Mouse (Mus musculus) olfactory bulb, adult 2 months (tissue): ENCODE measurements around the gene Gprin1. TPM values are rescaled to one million over a fixed set of nuclear protein-coding genes. Genes with fewer than 3 reads are reported as not detected.

Experiments
- H3K27ac ChIP-seq: fragments of 200-500 bp; 2 replicates; pipeline ENCODE4 v1.5.1; 2012; ENCODE audit warnings: low read depth, low read length; ENCODE audit not compliant: insufficient read depth
- H3K4me1 ChIP-seq: fragments of 200-500 bp; 2 replicates; pipeline ENCODE4 v1.6.1; 2012; ENCODE audit warnings: low read length; ENCODE audit not compliant: control insufficient read depth, insufficient read depth
- H3K4me3 ChIP-seq: fragments of 200-500 bp; 2 replicates; pipeline ENCODE4 v1.5.1; 2012; ENCODE audit warnings: mild to moderate bottlenecking, low read depth, low read length, moderate library complexity; ENCODE audit not compliant: insufficient read depth
- CTCF ChIP-seq: fragments of 200-500 bp; IDR thresholded peaks from 2 replicates; pipeline ENCODE4 v1.5.1; 2012; ENCODE audit warnings: low read depth, mild to moderate bottlenecking, low read length, moderate library complexity; ENCODE audit not compliant: insufficient read depth
- POLR2A ChIP-seq: fragments of 200-500 bp; IDR thresholded peaks from 2 replicates; pipeline ENCODE4 v1.6.1; 2012; ENCODE audit warnings: mild to moderate bottlenecking, low read depth, low read length, moderate library complexity; ENCODE audit not compliant: insufficient read depth
- WGBS: fragments of 180-500 bp; shearing (Covaris S2); methylation state at CpG from one replicate; pipeline ENCODE4 v1.1.7; 2018; 5-methylcytosine and 5-hydroxymethylcytosine counted together
- polyA plus RNA-seq: library from polyadenylated mRNA; stranded (reverse); fragments of >200 nt; gene quantifications from 2 replicates; pipeline ENCODE4 v1.2.4, GENCODE M21; 2012; ENCODE audit warnings: low replicate concordance; ENCODE audit not compliant: missing spikeins, insufficient read depth, insufficient read length

The Gprin1 gene
- polyA plus RNA-seq, 1 experiment, result not detected

DNA sequence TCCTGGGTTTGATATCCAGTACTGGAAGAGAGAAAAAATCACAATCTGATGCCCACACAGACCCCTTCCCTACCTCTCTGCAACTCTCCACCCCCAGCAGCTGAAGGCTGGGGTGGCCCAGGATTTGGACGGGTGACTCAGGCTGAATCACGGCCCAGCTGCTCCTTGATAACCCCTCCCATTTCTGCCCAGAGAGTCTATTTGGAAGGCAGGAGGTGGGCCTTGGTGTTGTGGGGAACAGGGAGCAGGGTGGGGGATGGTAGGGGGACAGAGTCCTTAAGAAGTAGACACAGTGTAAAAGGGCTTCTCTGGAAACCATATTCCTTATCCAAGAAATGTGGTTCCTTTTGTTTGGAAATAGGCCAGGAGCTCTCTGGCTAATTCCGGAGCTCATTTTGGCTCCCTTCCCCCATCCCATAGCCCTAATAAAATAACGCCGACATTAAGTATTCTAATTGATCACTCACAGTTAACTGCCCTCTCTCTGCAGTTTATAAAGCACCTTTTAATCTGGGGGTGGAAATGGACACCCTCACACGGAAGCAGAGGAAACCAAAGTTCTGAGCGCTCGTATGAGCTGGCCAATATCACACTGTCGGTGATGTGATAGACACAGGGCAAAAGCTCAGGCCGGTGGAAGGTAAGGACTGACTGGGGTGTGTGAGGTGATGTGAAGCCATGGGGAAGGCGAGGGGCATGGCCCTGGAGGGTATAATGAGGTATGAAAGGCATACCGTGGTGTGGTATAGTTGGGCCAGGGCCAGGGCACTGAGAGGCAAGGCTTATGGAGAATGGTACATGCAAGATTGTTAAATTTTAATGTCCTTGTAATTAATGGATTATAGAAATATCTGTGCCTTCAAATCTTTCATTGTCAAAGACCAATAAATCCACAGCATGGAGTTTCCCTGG is 4.8 kb upstream of the Gprin1 start:
- 17% methylated on average over 12 of the region's 12 CpGs for WGBS
- Histone ChIP-seq H3K4me1 (peaks cover 58% of the 10 kb centered on the region), H3K4me3 (peak overlapping the region; percentile 20; the same call in 1 of the 2 replicates), H3K27ac (peak overlapping the region; percentile 100)
- no peak for TF ChIP-seq POLR2A

DNA sequence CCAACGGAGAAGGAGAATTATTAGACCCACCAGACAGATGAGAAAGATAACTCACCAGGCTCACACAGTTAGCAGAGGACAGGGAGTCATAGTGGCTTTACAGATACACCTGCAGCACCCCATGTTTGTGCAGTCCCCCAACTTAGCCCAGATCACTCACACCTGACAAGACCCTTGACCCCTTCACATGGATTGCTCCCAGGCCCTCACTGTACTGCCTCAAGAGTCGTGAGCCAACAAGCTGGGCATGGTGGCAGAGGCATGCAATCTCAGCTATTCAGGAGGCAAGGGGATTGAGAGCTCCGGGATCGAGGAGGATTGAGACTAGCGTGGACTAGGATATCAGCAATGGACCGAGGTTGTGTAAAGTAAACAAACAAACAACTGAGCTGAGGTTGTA is 4.1 kb upstream of the Gprin1 start:
- Histone ChIP-seq H3K27ac (peak overlapping the region; percentile 100), H3K4me1 (peaks cover 52% of the 10 kb centered on the region)

DNA sequence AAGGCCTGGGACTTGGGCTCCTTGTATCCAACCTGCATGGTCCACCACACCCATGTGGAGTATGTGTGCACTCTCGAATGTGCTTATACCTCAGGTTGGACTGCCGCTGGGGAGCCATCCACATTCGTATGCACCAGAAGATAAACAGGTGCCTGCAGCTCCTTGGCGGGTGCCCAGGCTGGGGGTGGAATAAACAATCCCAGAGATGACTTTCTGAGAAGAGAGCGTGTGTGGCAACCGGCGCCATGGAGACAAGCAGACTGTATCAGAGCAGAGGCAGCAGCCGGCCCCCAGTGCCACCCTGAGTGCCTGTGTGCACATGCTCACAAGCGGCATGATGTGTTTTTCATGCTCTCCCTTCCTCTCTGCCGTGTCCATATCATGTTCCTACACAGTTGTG is 3.0 kb upstream of the Gprin1 start:
- TF ChIP-seq POLR2A, result no peak
- TF ChIP-seq CTCF, result no peak
- Histone ChIP-seq H3K4me3 (no peak overlapping the region), H3K27ac (peak overlapping the region; percentile 100), H3K4me1 (peaks cover 57% of the 10 kb centered on the region)
- 23% methylated on average over 10 of the region's 10 CpGs for WGBS

More for the DNA sequence above, 4.1 kb upstream of the Gprin1 start:
- H3K4me3 ChIP-seq, result no peak overlapping the region
- 26% methylated on average over 6 of the region's 6 CpGs for WGBS
- TF ChIP-seq POLR2A (no peak), CTCF (no peak)

DNA sequence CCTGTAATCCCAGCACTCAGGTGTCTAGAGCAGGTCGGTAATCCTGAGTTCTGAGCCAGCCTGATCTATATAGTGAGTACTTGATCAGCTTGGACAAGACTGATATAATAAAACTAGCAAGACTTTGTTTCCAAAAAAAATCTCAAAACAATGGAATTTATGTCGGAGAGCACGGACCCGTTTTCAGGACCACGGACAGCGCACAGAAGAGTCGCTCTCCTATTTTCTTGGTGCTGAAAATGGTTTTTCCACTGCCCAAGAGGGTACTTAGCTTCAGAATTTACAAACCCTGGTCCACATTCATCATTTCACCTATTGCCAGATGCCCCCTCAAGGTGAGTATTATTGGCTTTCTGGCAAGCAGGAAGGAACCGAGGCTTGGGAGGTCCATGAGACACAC is 1.0 kb upstream of the Gprin1 start:
- Histone ChIP-seq H3K27ac (no peak overlapping the region; the same call in 1 of the 2 replicates), H3K4me1 (peaks cover 57% of the 10 kb centered on the region), H3K4me3 (no peak overlapping the region)
- no peak for TF ChIP-seq CTCF
- TF ChIP-seq POLR2A, result no peak
- 51% methylated on average over 8 of the region's 8 CpGs for WGBS

DNA sequence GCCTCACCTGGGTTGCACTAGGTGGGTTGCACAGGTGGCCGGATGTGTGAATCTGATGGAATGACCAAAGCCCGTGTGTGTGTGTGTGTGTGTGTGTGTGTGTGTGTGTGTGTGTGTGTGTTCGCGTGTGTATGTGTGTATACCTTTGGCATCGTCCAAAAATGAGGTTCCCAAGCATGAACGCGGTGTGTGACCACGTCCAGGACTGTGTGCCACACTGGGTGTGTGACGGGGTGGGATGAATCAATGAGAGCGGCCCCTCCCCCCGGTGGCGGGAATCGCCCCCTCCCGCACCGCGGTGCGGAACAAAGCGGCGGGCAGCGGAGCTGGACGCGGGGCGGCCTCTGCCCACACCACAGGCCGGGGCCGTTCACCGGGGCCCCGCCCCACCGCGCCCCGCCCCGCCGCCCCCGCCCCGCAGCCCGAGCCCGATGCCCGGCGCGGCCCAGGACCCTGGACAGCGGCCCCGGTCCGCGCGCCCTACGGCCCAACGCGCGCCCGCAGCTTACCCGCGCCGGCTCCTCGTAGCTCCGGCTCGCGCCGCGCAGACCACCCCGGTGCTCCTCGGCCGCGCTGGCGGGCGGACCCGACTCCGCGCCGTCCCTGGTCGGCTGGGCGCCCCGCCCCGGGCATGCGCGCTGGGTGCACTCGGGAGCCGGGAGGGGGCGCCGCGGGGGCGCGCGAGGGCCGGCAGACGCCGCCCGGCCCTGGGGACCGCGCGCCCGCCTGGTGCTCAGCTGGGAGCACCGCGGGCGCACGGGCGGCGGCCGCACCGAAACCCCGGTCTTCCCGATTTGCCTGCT is 412 bp downstream of the Gprin1 start:
- WGBS, result 2% methylated on average over 100 of the region's 100 CpGs

DNA sequence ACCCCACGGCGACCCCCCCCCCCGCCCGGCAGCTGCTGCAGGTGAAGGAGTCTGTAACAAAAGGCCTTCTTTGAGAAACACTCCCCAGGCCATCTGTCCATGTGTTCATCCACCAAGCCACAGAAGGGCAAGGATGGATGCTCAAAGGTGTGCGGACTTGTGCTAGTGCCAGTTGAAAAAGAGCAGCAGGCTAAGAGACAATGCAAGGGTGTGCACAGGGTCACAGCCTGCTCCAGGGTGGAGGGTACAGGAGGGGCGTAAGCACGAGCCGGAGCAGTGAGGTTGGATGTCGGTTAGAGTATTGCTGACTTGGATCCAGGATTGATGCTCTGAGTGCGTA is 983 bp downstream of the Gprin1 start:
- WGBS, result 19% methylated on average over 10 of the region's 10 CpGs
- TF ChIP-seq CTCF (no peak), POLR2A (no peak)
- Histone ChIP-seq H3K27ac (peak overlapping the region; percentile 80), H3K4me3 (peak overlapping the region; percentile 72), H3K4me1 (peaks cover 56% of the 10 kb centered on the region)

More for the DNA sequence above, 412 bp downstream of the Gprin1 start:
- Histone ChIP-seq H3K27ac (peak overlapping the region; percentile 85), H3K4me3 (peak overlapping the region; percentile 72), H3K4me1 (peaks cover 59% of the 10 kb centered on the region)
- TF ChIP-seq POLR2A (peak; percentile 77), CTCF (no peak; the same call in 1 of the 2 replicates)

DNA sequence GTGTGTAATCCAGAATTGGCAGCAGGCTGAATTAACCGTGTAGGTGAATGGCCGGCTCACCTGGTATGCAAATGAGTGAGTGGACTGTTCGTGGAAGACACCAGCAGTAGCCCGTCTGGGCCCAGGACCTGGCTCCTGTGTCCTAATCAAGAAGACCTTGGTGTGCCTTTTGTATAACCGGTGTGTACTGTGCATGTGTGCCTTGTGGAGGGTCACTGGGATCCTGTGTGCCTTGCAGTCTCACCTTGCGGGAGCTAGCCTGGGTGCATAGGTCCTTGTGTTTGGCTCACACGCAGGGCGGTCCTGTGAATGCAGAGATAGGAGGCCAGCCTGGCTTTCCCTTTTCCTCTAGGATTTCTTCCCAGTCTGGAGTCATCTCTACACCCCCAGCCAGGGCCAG is 1.5 kb downstream of the Gprin1 start:
- 48% methylated on average over 8 of the region's 8 CpGs for WGBS

DNA sequence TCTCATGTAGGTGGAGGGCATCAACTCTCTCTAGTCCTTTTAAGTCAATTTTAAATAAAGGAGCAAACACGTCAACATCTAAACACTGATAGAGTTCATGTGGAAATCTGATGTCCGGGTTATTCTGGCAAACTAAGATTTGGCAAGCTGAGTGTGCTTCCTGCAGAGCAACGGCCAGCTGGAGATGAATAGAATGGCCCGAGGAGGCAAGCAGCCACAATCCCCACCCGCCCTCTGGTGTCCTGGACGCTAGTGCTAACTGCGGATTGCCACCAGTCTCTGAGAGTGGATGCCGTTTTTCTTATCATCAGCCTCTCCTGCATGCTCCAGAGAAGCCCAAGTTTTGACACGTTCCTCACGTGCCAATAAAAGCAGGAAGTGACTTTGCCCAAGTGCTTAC is 2.8 kb downstream of the Gprin1 start:
- H3K4me1 ChIP-seq, result peaks cover 43% of the 10 kb centered on the region
- peak overlapping the region; percentile 72 for H3K27ac ChIP-seq
- H3K4me3 ChIP-seq, result peak overlapping the region; percentile 72
- TF ChIP-seq POLR2A (no peak), CTCF (no peak)
- WGBS, result 8% methylated on average over 10 of the region's 10 CpGs

More for the DNA sequence above, 1.5 kb downstream of the Gprin1 start:
- Histone ChIP-seq H3K4me3 (peak overlapping the region; percentile 72), H3K4me1 (peaks cover 53% of the 10 kb centered on the region), H3K27ac (peak overlapping the region; percentile 72)
- no peak for TF ChIP-seq CTCF
- no peak for TF ChIP-seq POLR2A

DNA sequence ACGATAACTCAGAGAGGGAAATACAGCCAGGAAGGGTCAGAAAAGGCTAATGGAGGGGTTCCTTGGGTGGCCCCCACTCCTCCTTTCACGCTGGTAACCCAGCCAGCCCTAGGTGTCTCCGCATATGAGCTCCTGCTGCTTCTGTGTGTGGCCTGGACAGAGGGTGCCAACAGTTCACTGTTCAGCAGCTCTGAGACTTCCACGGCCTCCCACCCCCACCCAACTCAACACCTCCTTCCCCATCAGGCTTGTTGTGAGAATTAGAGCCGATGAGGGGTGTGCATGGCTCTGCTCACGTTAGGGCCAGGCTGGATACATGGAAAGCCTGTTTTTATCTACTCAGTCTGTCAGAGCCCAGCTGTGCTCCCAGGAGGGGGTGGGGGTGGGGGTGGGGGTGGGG is 3.6 kb downstream of the Gprin1 start:
- H3K4me1 ChIP-seq, result peaks cover 40% of the 10 kb centered on the region
- WGBS, result 11% methylated on average over 6 of the region's 6 CpGs
- H3K4me3 ChIP-seq, result peak overlapping the region; percentile 39
- peak overlapping the region; percentile 84 for H3K27ac ChIP-seq
- TF ChIP-seq CTCF (no peak), POLR2A (no peak)
